Mouse (Mus musculus): ENCODE measurements around the gene Sla2.
"Not testable (repeated sequence)": the region's sequence is repeated elsewhere in the genome, so short reads cannot be mapped to it uniquely, and the experiment has no call there.

Sla2 gene

GRCm38 (mm10) chr2:156838839-156839238, 48.2 kb downstream of the Sla2 start:
- no peak for DNase-seq

GRCm38 (mm10) chr2:156834336-156834735, 52.7 kb downstream of the Sla2 start:
- DNase-seq = no peak

- not testable (repeated sequence) for DNase-seq
Observed at GRCm38 (mm10) chr2:156825128-156825527, 61.9 kb downstream of the Sla2 start.
